Mouse (Mus musculus) testis, adult 2 months (tissue): ENCODE measurements around the gene Mbnl1.

Experiments used
- CTCF ChIP-seq: fragments of 200-500 bp; IDR thresholded peaks from 2 replicates; pipeline ENCODE4 v1.5.1; 2012; ENCODE audit warnings: low read depth, mild to moderate bottlenecking, inconsistent platforms, low read length, moderate library complexity; ENCODE audit not compliant: control insufficient read depth, insufficient read depth, insufficient replicate concordance
- POLR2A ChIP-seq: fragments of 200-500 bp; IDR thresholded peaks from 2 replicates; pipeline ENCODE4 v1.6.1; 2012; ENCODE audit warnings: low read depth, mild to moderate bottlenecking, inconsistent platforms, low read length, moderate library complexity; ENCODE audit not compliant: control insufficient read depth

DNA sequence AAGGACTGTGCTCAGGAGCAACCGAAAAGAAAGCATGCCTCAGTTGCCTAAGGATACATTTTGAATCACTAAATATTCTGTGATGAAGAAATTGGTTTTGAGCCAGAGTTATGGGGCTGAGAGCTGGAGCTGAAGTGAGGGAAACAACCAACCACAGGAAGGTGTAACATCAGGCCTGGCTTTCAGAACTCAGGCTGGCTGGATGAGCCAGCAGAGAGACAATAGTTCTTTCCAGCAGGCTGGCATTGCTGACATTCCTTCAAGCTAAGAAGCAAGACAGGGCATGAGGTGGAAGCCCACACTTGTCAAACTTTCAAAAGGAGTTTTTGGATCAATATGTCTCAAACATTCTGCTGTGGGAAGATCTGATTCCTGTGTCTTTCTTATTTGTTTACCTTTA is 48.5 kb upstream of the Mbnl1 start:
- TF ChIP-seq CTCF, result no peak
- TF ChIP-seq POLR2A, result no peak
